Mouse (Mus musculus) liver, adult 2 months (tissue): ENCODE data around the gene Arl13a. TPM values are rescaled to one million over a fixed set of nuclear protein-coding genes. Genes with fewer than 3 reads are reported as not detected.

Experiments used
- DNase-seq: peaks from one replicate; pipeline ENCODE4 v3.0.0-alpha.2; 2011; ENCODE audit warnings: low read depth, low spot score; ENCODE audit errors: extremely low read depth
- H3K27ac ChIP-seq: fragments of 200-500 bp; replicated peaks from 2 replicates; pipeline ENCODE4 v1.5.1; 2012; ENCODE audit warnings: low read depth, mild to moderate bottlenecking, control low read depth, inconsistent platforms, low read length; ENCODE audit not compliant: insufficient read depth
- H3K27me3 ChIP-seq: fragments of 200-500 bp; 2 replicates; pipeline ENCODE4 v1.6.1; 2012; ENCODE audit warnings: mild to moderate bottlenecking, moderate library complexity, low read length, inconsistent platforms; ENCODE audit not compliant: control insufficient read depth, insufficient read depth
- H3K36me3 ChIP-seq: fragments of 200-500 bp; 2 replicates; pipeline ENCODE4 v1.6.1; 2012; ENCODE audit warnings: low read length, inconsistent platforms; ENCODE audit not compliant: control insufficient read depth, insufficient read depth
- H3K4me1 ChIP-seq: fragments of 200-500 bp; 2 replicates; pipeline ENCODE4 v1.6.1; 2011; ENCODE audit warnings: low read length; ENCODE audit not compliant: control insufficient read depth, insufficient read depth
- H3K4me3 ChIP-seq: fragments of 200-500 bp; 2 replicates; pipeline ENCODE4 v1.5.1; 2011; ENCODE audit warnings: low read depth, mild to moderate bottlenecking, control low read depth, low read length, moderate library complexity; ENCODE audit not compliant: insufficient read depth
- H3K79me2 ChIP-seq: fragments of 200-500 bp; 2 replicates; pipeline ENCODE4 v1.6.1; 2012; ENCODE audit warnings: inconsistent platforms, mild to moderate bottlenecking, low read length, moderate library complexity; ENCODE audit not compliant: control insufficient read depth, insufficient read depth
- H3K9ac ChIP-seq: fragments of 200-500 bp; 2 replicates; pipeline ENCODE4 v1.6.1; 2012; ENCODE audit warnings: low read depth, mild to moderate bottlenecking, control low read depth, inconsistent platforms, low read length
- CTCF ChIP-seq: fragments of 200-500 bp; IDR thresholded peaks from 2 replicates; pipeline ENCODE4 v1.5.1; 2011; ENCODE audit warnings: low read depth, low read length, control low read depth
- POLR2A ChIP-seq: fragments of 200-500 bp; IDR thresholded peaks from 2 replicates; pipeline ENCODE4 v1.6.1; 2011; ENCODE audit warnings: low read length, control low read depth; ENCODE audit not compliant: insufficient read depth; ENCODE audit errors: extremely low read depth
- WGBS: fragments of 180-500 bp; shearing (Covaris S2); methylation state at CpG from one replicate; pipeline ENCODE4 v1.1.7; 2018; 5-methylcytosine and 5-hydroxymethylcytosine counted together
- polyA plus RNA-seq: library from polyadenylated mRNA; depleted of rRNA; stranded (reverse); fragments of >200 nt; gene quantifications from 2 replicates; pipeline ENCODE4 v1.2.3, GENCODE M21; 2012
- total RNA-seq: library from RNA; depleted of rRNA; stranded (reverse); fragments of >200 nt; gene quantifications from 2 replicates; pipeline ENCODE4 v1.2.3, GENCODE M21; 2014

Gene Arl13a
- total and polyA plus RNA-seq, 2 experiments: not detected

GRCm38 (mm10) chrX:134211151-134211642, 23.9 kb downstream of the Arl13a start:
- Histone ChIP-seq H3K4me1 (no peaks in the 10 kb centered on the region), H3K79me2 (no peaks in the 10 kb centered on the region), H3K36me3 (no peaks in the 10 kb centered on the region), H3K27me3 (no peaks in the 10 kb centered on the region), H3K4me3 (no peak overlapping the region), H3K9ac (no peak overlapping the region), H3K27ac (no peak overlapping the region)
- no peak for DNase-seq
- TF ChIP-seq CTCF (no peak), POLR2A (no peak)
- WGBS: 97% methylated on average over 7 of the region's 7 CpGs

GRCm38 (mm10) chrX:134218161-134218560, 30.9 kb downstream of the Arl13a start:
- Histone ChIP-seq H3K27ac (no peak overlapping the region), H3K36me3 (peaks cover 4% of the 10 kb centered on the region; the same call in 1 of the 2 replicates), H3K27me3 (no peaks in the 10 kb centered on the region), H3K79me2 (no peaks in the 10 kb centered on the region), H3K4me3 (no peak overlapping the region), H3K9ac (no peak overlapping the region), H3K4me1 (no peaks in the 10 kb centered on the region)
- no peak for DNase-seq
- TF ChIP-seq CTCF: no peak
- TF ChIP-seq POLR2A: no peak
- WGBS: 51% methylated on average over 4 of the region's 4 CpGs

- Histone ChIP-seq H3K27ac (no peak overlapping the region), H3K79me2 (no peaks in the 10 kb centered on the region), H3K9ac (no peak overlapping the region), H3K4me3 (no peak overlapping the region), H3K36me3 (peaks cover 10% of the 10 kb centered on the region), H3K4me1 (no peaks in the 10 kb centered on the region), H3K27me3 (no peaks in the 10 kb centered on the region)
- DNase-seq: no peak
- TF ChIP-seq CTCF (no peak), POLR2A (no peak)
- 67% methylated on average over 3 of the region's 3 CpGs for WGBS
Observed at GRCm38 (mm10) chrX:134220618-134221017, 33.3 kb downstream of the Arl13a start.

GRCm38 (mm10) chrX:134221856-134222255, 34.6 kb downstream of the Arl13a start, which contains the start of gene Nox1:
Gene Nox1 (minus strand): TSS chrX:134221956.
- Histone ChIP-seq H3K4me3 (no peak within 1 kb of the TSS), H3K27ac (no peak within 1 kb of the TSS), H3K36me3 (peaks cover 10% of the 10 kb centered on the region), H3K27me3 (no peaks in the 10 kb centered on the region), H3K79me2 (no peaks in the 10 kb centered on the region), H3K9ac (no peak within 1 kb of the TSS), H3K4me1 (no peaks in the 10 kb centered on the region)
- 76% methylated on average over 4 of the region's 4 CpGs for WGBS
- TF ChIP-seq CTCF: no peak
- TF ChIP-seq POLR2A: no peak
- DNase-seq: peak; percentile 1

- no peak for DNase-seq
- WGBS: 100% methylated on average over 1 of the region's 1 CpGs
Observed at GRCm38 (mm10) chrX:134233048-134233447, 45.7 kb downstream of the Arl13a start.

GRCm38 (mm10) chrX:134238266-134238665, 51.0 kb downstream of the Arl13a start:
- Histone ChIP-seq H3K27ac (no peak overlapping the region), H3K4me1 (no peaks in the 10 kb centered on the region), H3K79me2 (no peaks in the 10 kb centered on the region), H3K36me3 (peaks cover 12% of the 10 kb centered on the region), H3K27me3 (no peaks in the 10 kb centered on the region), H3K4me3 (no peak overlapping the region), H3K9ac (no peak overlapping the region)
- TF ChIP-seq POLR2A (no peak), CTCF (no peak)
- DNase-seq: peak; percentile 28
- 60% methylated on average over 10 of the region's 10 CpGs for WGBS

More at GRCm38 (mm10) chrX:134233048-134233447, 45.7 kb downstream of the Arl13a start:
- H3K4me3 ChIP-seq: no peak overlapping the region
- no peaks in the 10 kb centered on the region for H3K4me1 ChIP-seq
- H3K36me3 ChIP-seq: peaks cover 3% of the 10 kb centered on the region; the same call in 1 of the 2 replicates
- H3K79me2 ChIP-seq: no peaks in the 10 kb centered on the region
- TF ChIP-seq CTCF (no peak), POLR2A (no peak)
- H3K27ac ChIP-seq: no peak overlapping the region
- no peak overlapping the region for H3K9ac ChIP-seq
- no peaks in the 10 kb centered on the region for H3K27me3 ChIP-seq
